Mouse (Mus musculus) frontal cortex, postnatal 25 days (tissue): ENCODE measurements around the gene Ufsp2.

Experiments
- DNase-seq, 2 experiments: peaks; one replicate each; pipeline ENCODE4 v3.0.0; 2022; ENCODE audit warnings: low spot score in 2 of 2

The Ufsp2 gene

GRCm38 (mm10) chr8:46010746-46011680, 35.7 kb downstream of the Ufsp2 start:
- no peak for DNase-seq

DNA sequence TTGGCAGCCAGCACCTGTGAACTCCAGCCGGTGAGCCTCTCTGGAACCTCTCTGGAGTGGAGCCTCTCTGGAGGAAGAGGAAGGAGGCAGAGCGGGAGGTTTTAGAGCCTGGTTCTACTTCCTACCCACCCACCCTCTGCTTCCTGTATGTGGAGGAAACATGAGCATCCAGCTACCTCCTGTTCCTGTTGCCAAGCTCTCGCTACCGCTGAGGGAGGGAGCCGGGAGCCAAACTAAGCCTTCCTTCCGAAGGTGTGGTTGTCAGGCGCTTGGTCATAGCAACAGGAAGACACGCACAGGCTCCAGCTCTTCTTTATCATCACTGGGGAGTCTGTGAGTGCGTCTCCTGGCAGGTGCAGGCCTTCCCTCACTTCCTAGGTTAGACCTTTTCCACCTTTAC, 46.9 kb downstream of the Ufsp2 start:
- DNase-seq, result no peak

GRCm38 (mm10) chr8:46022758-46023157, 47.4 kb downstream of the Ufsp2 start:
- no peak for DNase-seq

DNA sequence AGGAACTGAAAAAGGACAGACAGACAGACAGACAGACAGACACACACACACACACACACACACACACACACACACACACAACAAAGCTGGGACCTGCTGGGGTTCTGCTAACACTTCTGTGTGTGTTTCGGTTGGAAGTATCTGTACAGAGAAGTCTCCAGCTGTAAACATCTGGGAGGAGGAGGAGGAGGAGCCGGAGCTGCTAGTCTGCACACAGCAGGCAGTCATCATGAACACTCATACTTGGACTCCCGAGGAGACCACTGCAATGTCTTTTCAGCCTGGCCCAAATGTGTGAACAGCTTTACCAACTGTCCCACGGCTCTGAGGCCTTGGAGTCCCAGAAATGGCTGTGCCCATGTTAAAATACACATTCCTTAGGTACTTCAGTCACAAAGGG, 49.1 kb downstream of the Ufsp2 start:
- no peak for DNase-seq

DNA sequence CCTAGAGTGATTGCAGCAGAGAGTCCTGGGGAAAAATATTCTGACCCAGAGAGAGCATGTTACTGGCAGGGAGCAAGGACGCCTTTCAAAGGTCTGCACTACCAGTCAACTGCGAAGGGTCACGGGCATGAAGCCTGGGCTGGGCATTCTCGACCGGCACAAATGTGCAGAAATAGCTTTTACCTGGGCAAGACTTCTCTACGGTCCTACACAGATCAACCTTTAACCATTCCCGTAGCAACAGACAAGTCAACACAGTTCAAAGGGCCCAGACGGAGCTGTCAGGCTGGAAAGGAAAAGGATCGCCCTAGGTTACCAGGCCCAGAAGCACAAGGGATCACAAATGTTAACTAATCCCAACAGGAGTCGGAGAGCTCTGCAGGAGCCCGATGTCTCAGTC, 60.9 kb downstream of the Ufsp2 start:
- DNase-seq, result no peak

- no peak for DNase-seq
Observed at GRCm38 (mm10) chr8:46039666-46040065, 64.3 kb downstream of the Ufsp2 start.

DNA sequence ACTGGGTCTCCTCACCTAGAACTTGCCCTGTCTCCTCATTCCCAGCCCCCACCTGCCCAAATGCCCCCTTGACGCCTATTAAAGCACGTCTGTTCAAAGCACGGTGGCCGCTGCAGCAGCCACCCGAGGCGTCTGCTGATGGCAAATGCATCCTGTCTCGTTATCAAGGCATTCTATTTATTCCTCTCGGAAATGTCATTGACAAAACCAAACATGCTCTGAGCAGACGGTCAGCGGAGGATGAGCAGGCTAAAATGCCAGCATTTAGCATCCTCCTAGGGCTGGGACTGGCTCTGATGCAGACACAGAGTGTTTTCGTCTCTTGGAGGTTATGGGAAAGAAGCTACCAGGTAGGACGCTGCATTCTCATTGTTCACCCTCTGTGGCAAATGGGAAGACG, 64.9 kb downstream of the Ufsp2 start:
- peak in 1 of 2 experiments; percentile 8 for DNase-seq
